Mouse (Mus musculus) liver, embryonic 11.5 days (tissue): Measurements from ENCODE around the gene Klhl7. TPM values are rescaled to one million over a fixed set of nuclear protein-coding genes. Genes with fewer than 3 reads are reported as not detected.

Experiments used
- ATAC-seq: fragments of 200-750 bp; cut with Nextera tagmentation; replicated peaks from 2 replicates; pipeline ENCODE4 v1.8.0; 2017; ENCODE audit warnings: moderate number of reproducible peaks, mild to moderate bottlenecking, moderate TSS enrichment, moderate library complexity; ENCODE audit not compliant: low FRiP score
- DNase-seq: peaks from one replicate; pipeline ENCODE4 v3.0.0-alpha.2; 2017; ENCODE audit warnings: low spot score
- H3K27ac ChIP-seq: fragments of 300-500 bp; sonication (generic); 2 replicates; pipeline ENCODE4 v1.5.1; 2014; ENCODE audit warnings: mild to moderate bottlenecking, low read depth, low read length, control low read depth
- H3K27me3 ChIP-seq: fragments of 300-500 bp; sonication (generic); replicated peaks from 2 replicates; pipeline ENCODE4 v1.6.1; 2014; ENCODE audit warnings: low read length, mixed read lengths; ENCODE audit not compliant: control insufficient read depth, insufficient read depth
- H3K36me3 ChIP-seq: fragments of 300-500 bp; sonication (generic); 2 replicates; pipeline ENCODE4 v1.6.1; 2014; ENCODE audit warnings: mild to moderate bottlenecking, low read length, moderate library complexity, mixed read lengths; ENCODE audit not compliant: control insufficient read depth, insufficient read depth
- H3K4me1 ChIP-seq: fragments of 300-500 bp; sonication (generic); replicated peaks from 2 replicates; pipeline ENCODE4 v1.6.1; 2014; ENCODE audit warnings: low read length, mixed read lengths; ENCODE audit not compliant: control insufficient read depth, insufficient read depth
- H3K4me2 ChIP-seq: fragments of 300-500 bp; sonication (generic); 2 replicates; pipeline ENCODE4 v1.6.1; 2014; ENCODE audit warnings: mild to moderate bottlenecking, control low read depth, moderate library complexity
- H3K4me3 ChIP-seq: fragments of 300-500 bp; sonication (generic); 2 replicates; pipeline ENCODE4 v1.5.1; 2014; ENCODE audit warnings: low read depth, low read length, control low read depth
- H3K9ac ChIP-seq: fragments of 300-500 bp; sonication (generic); 2 replicates; pipeline ENCODE4 v1.6.1; 2014; ENCODE audit warnings: low read depth, low read length, control low read depth
- H3K9me3 ChIP-seq: fragments of 300-500 bp; sonication (generic); 2 replicates; pipeline ENCODE4 v1.6.1; 2016; ENCODE audit warnings: low read length, inconsistent platforms, mixed read lengths; ENCODE audit not compliant: control insufficient read depth
- whole genome bisulfite sequencing: fragments of 180-500 bp; shearing (Covaris S2); extraction: QIAGEN DNeasy Blood & Tissue Kit; methylation state at CpG from one replicate; pipeline ENCODE4 v1.1.7; 2014; 5-methylcytosine and 5-hydroxymethylcytosine counted together
- polyA plus RNA-seq: library from polyadenylated mRNA; unstranded; fragments of >200 nt; fragmentation: Nextera tagmentation; extraction: Ambion mirVana; gene quantifications from 2 replicates; pipeline ENCODE4 v1.2.1, GENCODE M21; 2014

The Klhl7 gene
- polyA plus RNA-seq, 1 experiment from 2014 or later = 29.1 TPM

DNA sequence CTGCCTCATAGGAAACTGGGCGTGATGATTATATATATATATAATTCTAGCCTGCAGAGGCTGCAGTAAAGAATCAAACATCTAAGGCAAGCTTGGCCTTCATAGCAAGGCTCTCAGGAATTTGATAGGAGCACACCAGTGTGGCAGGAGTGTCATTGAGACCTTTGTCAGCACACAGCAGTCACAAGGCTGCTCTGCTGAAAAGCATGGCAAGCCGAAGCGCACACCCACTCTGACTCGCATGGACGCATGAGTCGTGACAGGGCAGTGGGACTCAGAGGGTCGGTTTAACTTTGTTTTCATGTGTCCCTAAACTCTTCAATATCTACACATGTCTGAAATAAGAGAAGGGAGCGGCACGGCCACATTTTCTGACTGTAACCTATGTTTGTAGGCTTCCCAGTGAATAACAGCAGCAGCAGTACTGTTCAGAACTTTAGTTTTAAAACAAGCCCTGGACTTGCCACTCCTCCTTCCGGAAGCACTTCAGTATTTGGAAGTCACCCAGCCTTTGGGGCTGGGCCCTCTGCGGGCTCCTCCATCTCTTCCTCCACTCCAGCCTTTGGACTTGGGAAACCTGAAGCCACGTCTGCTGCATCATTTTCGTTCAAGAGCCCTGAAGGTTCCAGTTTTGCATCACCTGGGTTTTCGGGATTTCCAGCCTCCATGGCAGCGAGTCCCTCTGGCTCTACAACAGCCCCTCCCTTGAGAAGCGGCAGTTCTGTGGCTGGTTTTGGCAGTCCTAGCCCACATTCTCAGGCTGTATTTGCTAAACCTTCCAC lies 81.3 kb downstream of the Klhl7 start:
- WGBS = 92% methylated on average over 16 of the region's 16 CpGs
- DNase-seq = no peak

DNA sequence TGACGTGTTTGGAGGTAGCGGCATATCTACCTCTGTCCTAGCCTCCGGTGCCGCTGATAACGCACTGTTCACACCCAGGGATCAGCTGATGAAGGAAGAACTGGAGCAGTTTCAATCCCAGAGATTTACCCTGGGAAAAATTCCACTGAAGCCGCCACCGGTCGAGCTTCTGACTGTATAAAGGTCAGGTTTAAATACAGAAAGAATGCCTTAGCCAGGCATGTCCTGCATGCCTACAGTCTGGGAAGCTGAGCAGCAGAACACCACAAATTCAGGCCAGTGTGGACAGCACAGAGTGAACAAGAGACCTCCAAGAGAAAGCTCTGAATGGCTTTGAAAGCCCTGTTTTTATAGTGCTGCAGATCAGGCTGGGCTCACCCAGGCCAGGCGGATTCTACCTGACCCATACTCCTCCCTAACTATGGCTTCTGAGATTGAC lies 81.9 kb downstream of the Klhl7 start:
- no peaks in the 10 kb centered on the region for H3K9me3 ChIP-seq
- ATAC-seq = no peak
- H3K27me3 ChIP-seq = no peaks in the 10 kb centered on the region
- H3K9ac ChIP-seq = no peak overlapping the region
- no peak for DNase-seq
- no peak overlapping the region for H3K4me2 ChIP-seq
- peaks cover 21% of the 10 kb centered on the region for H3K36me3 ChIP-seq
- no peak overlapping the region for H3K4me3 ChIP-seq
- no peaks in the 10 kb centered on the region for H3K4me1 ChIP-seq
- H3K27ac ChIP-seq = no peak overlapping the region
- 92% methylated on average over 9 of the region's 9 CpGs for WGBS

More for the DNA sequence above, 81.3 kb downstream of the Klhl7 start:
- ATAC-seq = no peak
- Histone ChIP-seq H3K4me1 (no peaks in the 10 kb centered on the region), H3K27ac (no peak overlapping the region), H3K27me3 (no peaks in the 10 kb centered on the region), H3K4me2 (no peak overlapping the region), H3K4me3 (no peak overlapping the region), H3K36me3 (peaks cover 21% of the 10 kb centered on the region), H3K9ac (no peak overlapping the region), H3K9me3 (no peaks in the 10 kb centered on the region)

DNA sequence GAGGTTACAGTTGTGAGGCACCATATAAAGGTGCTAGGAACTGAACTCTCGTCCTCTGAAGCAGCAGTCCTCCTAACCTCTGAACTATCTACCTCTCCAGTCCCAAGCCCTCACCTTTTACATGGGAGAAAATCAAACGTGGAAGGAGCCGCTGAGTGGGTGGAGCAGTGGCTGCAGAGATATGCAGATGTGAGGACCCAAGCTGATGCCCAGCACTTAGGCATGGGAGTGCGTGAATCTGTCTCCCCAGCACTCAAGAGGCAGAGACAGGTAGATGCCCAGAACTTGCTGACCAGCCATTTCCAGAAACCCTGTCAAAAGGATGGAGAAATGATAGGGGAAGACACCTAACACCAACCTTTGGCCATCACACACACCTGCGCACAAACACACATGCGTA lies 82.7 kb downstream of the Klhl7 start:
- no peaks in the 10 kb centered on the region for H3K27me3 ChIP-seq
- H3K4me3 ChIP-seq = no peak overlapping the region
- H3K9ac ChIP-seq = no peak overlapping the region
- H3K27ac ChIP-seq = no peak overlapping the region
- DNase-seq (no peak), ATAC-seq (no peak)
- peaks cover 21% of the 10 kb centered on the region for H3K36me3 ChIP-seq
- WGBS = 83% methylated on average over 6 of the region's 6 CpGs
- no peaks in the 10 kb centered on the region for H3K9me3 ChIP-seq
- H3K4me2 ChIP-seq = no peak overlapping the region
- H3K4me1 ChIP-seq = no peaks in the 10 kb centered on the region

DNA sequence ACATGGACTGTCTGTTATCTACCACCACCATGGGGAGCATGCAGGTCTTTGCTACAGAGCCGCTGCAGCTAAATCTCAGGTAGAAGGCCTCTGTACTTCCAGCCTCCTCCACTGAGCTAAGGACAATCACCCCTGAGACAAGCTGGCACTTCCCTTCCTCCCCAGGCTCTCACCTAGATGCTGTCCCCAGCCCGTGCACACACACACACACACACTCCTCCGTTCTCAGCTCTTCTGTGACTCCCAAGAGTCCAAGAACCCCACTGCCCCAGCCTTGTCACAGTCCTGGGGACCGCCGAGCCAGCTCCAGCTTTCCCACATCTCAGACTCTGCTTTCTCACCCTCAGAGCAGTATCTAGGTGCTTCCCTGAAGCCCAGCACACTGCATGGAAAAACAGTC lies 83.6 kb downstream of the Klhl7 start:
- no peak for DNase-seq
- H3K9ac ChIP-seq = no peak overlapping the region
- no peaks in the 10 kb centered on the region for H3K9me3 ChIP-seq
- no peaks in the 10 kb centered on the region for H3K4me1 ChIP-seq
- H3K4me3 ChIP-seq = no peak overlapping the region
- H3K27ac ChIP-seq = no peak overlapping the region
- no peaks in the 10 kb centered on the region for H3K27me3 ChIP-seq
- no peak for ATAC-seq
- WGBS = 88% methylated on average over 5 of the region's 5 CpGs
- peaks cover 18% of the 10 kb centered on the region for H3K36me3 ChIP-seq
- H3K4me2 ChIP-seq = no peak overlapping the region

DNA sequence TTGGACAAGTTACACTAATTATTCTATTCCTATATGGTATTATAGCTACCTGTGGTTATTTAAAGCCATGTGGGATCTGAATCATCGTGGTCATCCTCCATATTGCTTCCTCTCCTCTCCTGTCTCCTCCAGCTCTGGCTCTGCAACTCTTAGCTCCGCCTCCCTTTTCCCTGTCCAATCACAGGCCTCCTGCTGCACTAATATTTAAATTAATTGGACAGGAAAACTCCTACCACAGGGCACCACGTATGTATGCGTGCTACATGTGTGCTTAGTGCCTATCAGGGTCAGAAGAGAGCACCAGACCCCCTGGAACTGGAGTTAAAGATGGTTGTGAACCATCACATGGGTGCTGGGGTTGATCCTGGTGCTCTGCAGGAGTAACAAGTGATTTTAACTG lies 88.1 kb downstream of the Klhl7 start:
- Histone ChIP-seq H3K9ac (no peak overlapping the region), H3K4me2 (no peak overlapping the region), H3K4me1 (no peaks in the 10 kb centered on the region), H3K36me3 (peaks cover under 1% of the 10 kb centered on the region; the same call in 1 of the 2 replicates), H3K27me3 (no peaks in the 10 kb centered on the region), H3K9me3 (no peaks in the 10 kb centered on the region), H3K4me3 (no peak overlapping the region), H3K27ac (no peak overlapping the region)
- 59% methylated on average over 4 of the region's 4 CpGs for WGBS
- no peak for ATAC-seq
- DNase-seq = no peak

DNA sequence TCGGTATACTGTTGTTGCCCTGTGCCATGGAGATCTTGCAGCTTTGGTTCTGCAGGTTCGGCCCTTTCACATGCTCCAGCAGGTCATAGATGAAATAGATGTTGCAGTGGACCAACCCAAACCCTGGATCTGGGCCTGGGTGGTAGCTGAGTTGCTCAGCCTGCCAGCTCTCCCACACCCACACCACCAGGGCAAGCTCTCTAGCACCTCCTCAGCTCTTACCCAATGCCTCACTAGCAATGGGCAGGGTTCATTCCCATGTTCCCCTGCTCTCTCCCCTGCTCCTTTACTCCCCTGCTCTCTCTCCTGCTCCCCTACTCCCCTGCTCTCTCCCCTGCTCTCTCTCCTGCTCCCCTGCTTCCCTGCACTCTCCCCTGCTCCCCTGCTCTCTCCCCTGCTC lies 91.4 kb downstream of the Klhl7 start:
- DNase-seq (no peak), ATAC-seq (no peak)
- Histone ChIP-seq H3K4me2 (no peak overlapping the region), H3K9me3 (no peaks in the 10 kb centered on the region), H3K9ac (no peak overlapping the region), H3K27ac (no peak overlapping the region), H3K27me3 (no peaks in the 10 kb centered on the region), H3K36me3 (no peaks in the 10 kb centered on the region), H3K4me3 (no peak overlapping the region), H3K4me1 (no peaks in the 10 kb centered on the region)
- 83% methylated on average over 2 of the region's 2 CpGs for WGBS

DNA sequence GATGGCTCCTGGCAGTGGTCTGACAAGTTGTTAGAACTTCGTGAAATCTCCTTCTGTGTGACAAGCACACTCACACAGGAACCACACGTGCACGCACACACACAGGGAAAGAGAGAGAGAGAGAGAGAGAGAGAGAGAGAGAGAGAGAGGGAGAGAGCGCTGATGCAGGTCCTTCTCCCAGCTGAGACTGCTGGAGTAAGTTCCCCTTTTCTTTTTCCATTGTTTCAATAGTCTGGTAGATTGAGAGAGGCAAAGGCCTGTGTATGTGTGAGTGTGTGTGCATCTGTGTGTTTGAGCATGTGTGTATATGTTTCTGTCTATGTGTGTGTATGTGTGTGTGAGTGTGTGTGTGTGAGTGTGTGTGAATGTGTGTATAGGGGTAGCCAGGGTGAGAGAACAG lies 100.6 kb downstream of the Klhl7 start:
- Histone ChIP-seq H3K27ac (no peak overlapping the region), H3K36me3 (no peaks in the 10 kb centered on the region), H3K4me2 (no peak overlapping the region), H3K4me1 (no peaks in the 10 kb centered on the region), H3K4me3 (no peak overlapping the region), H3K27me3 (no peaks in the 10 kb centered on the region), H3K9ac (no peak overlapping the region), H3K9me3 (no peaks in the 10 kb centered on the region)
- no peak for ATAC-seq
- DNase-seq = no peak
- WGBS = 66% methylated on average over 4 of the region's 4 CpGs

DNA sequence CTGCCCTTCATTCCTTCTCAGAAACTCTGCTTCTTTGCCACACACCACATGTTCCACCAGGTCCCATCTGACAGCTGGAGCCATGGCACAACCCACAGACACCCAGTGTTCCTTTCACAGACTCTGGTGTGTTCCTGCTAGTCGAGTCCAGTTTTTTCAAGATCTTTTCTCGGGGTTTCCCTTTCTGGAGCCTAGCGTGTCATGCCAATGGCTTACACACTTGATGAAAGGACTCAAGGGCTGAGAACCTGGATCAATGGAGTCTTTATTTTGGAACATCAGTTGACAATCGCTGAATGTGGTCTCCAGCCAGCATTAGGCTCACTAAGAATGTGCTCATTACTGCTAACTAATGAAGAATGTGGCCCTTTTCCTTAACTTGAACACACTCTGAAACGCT lies 102.1 kb downstream of the Klhl7 start:
- ATAC-seq (no peak), DNase-seq (no peak)
- Histone ChIP-seq H3K27ac (no peak overlapping the region), H3K4me3 (no peak overlapping the region), H3K27me3 (no peaks in the 10 kb centered on the region), H3K36me3 (no peaks in the 10 kb centered on the region), H3K9me3 (no peaks in the 10 kb centered on the region), H3K9ac (no peak overlapping the region), H3K4me1 (no peaks in the 10 kb centered on the region), H3K4me2 (no peak overlapping the region)
- WGBS = 69% methylated on average over 5 of the region's 5 CpGs

DNA sequence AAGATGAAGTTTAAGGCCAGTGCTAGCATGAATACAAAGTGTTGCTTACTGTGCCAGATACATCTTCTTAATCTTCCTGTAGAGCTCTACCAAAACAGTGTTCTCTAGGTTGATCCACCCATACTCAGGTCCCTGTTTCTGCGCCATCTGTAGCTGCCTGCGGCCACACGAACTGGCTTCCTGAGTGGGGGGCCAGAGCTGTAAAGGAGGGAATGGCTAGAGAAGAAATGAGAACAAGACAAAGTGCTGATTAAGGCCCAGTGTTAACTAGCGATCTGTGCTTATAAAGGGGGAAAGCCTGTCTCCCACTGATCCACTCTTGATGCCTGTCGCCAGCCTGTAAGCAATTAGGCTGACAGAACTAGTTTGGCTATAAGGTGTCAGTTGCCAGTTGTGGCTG lies 102.9 kb downstream of the Klhl7 start:
- no peaks in the 10 kb centered on the region for H3K9me3 ChIP-seq
- no peak for ATAC-seq
- 74% methylated on average over 5 of the region's 5 CpGs for WGBS
- no peaks in the 10 kb centered on the region for H3K27me3 ChIP-seq
- H3K36me3 ChIP-seq = no peaks in the 10 kb centered on the region
- no peak for DNase-seq
- no peak overlapping the region for H3K4me2 ChIP-seq
- H3K4me1 ChIP-seq = peaks cover 1% of the 10 kb centered on the region; the same call in 1 of the 2 replicates
- no peak overlapping the region for H3K27ac ChIP-seq
- H3K4me3 ChIP-seq = no peak overlapping the region
- no peak overlapping the region for H3K9ac ChIP-seq
